In the genomic region with DNA sequence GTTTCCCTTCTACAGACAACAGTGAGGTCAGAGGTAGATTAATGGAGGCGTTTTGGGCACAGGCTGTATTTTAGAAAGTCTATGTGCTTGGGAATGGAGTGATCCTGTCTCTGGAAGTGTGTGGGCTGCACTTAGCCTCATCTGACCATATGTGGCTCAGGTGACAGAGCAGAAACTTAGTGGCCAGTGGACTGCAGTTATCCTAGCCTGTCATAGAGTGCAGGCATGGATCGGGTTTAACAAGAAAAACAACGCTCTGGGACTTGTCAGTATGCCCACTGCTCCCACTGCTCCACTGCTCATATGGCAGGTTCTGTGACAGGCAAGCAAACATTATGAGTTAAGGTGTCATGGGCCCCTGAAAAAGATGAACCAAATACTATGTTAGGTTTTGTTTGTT, we compare ENCODE assay signal across 14 mouse cellular contexts.
"Had no signal": no experiment of that assay in that cellular context is flagged by ENCODE, and none has a peak within 500 bp of the region (broad histone marks: within the 10 kb centered on the region; RNA-seq: fewer than 3 reads in every experiment).

No protein-coding gene starts in this region.

- H3K9ac ChIP-seq: lung, embryonic 15.5 days; midbrain, embryonic 13.5 days; midbrain, embryonic 15.5 days; neural tube, embryonic 12.5 days; stomach, embryonic 15.5 days had no signal

- H3K27ac ChIP-seq: lung, embryonic 15.5 days; macrophage; midbrain, embryonic 13.5 days; midbrain, embryonic 15.5 days; neural tube, embryonic 12.5 days; stomach, embryonic 15.5 days; stomach, postnatal 0 days had no signal

- H3K9me3 ChIP-seq: lung, embryonic 15.5 days; midbrain, embryonic 13.5 days; midbrain, embryonic 15.5 days; neural tube, embryonic 12.5 days; stomach, embryonic 15.5 days had no signal

- H3K27me3 ChIP-seq: lung, embryonic 15.5 days; midbrain, embryonic 13.5 days; midbrain, embryonic 15.5 days; neural tube, embryonic 12.5 days; stomach, embryonic 15.5 days had no signal

- DNase-seq: lung, postnatal 14 days; right cerebral cortex, postnatal 14 days; thymus, adult 2 months; thymus, postnatal 25 days; thymus, postnatal 4 days had no signal

- H3K4me3 ChIP-seq: lung, embryonic 15.5 days; megakaryocyte, embryonic 14.5 days; midbrain, embryonic 13.5 days; midbrain, embryonic 15.5 days; neural tube, embryonic 12.5 days; stomach, embryonic 15.5 days had no signal

- H3K4me1 ChIP-seq: lung, embryonic 15.5 days; megakaryocyte, embryonic 14.5 days; stomach, embryonic 15.5 days had no signal

- H3K4me2 ChIP-seq: lung, embryonic 15.5 days; midbrain, embryonic 11.5 days; midbrain, embryonic 13.5 days; midbrain, embryonic 15.5 days; neural tube, embryonic 12.5 days; stomach, embryonic 15.5 days had no signal

- H3K36me3 ChIP-seq: lung, embryonic 15.5 days; midbrain, embryonic 13.5 days; midbrain, embryonic 15.5 days; neural tube, embryonic 12.5 days; stomach, embryonic 15.5 days had no signal

- ATAC-seq: midbrain, embryonic 13.5 days; midbrain, embryonic 15.5 days had no signal
